ENCODE assay signal across 22 mouse cellular contexts in the genomic region with DNA sequence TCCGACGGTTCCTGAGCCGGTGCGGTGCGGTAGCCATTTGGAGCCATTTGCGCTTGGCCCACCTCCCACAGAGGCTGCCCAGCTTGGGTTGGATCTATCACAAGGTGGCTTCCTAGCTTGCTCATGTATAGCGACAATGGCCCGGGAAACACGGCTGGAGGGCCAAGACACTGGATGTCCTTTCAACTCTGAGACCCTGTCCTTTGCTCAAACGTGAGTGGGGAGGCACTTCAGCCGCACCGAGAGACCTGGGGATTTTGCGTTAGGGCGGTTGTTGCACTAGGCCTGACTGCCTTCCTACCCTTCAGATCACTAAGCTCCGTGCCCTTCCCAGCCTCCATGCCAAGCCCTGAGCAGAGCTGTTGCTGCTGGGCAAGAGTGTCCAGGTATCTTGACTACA. TPM values are rescaled to one million over a fixed set of nuclear protein-coding genes. Genes with fewer than 3 reads are reported as not detected.
DNase-seq lines count a peak whose midpoint lies in the region; ATAC-seq and TF ChIP-seq lines count a peak whose summit lies in the region.
"Had no signal": no experiment of that assay in that cellular context is flagged by ENCODE, and none has a peak within 500 bp of the region (broad histone marks: within the 10 kb centered on the region; RNA-seq: fewer than 3 reads in every experiment).

No protein-coding gene starts in this region.

- H3K9me3 ChIP-seq in hindbrain, embryonic 14.5 days (ENCODE audit: control insufficient read depth, low read length), result peaks cover 12% of the 10 kb centered on the region; the same call in 1 of the 2 replicates
- H3K9me3 ChIP-seq in neural tube, embryonic 13.5 days, result 0 out of 2 replicates have a peak, but pooled peaks cover 3% of the 10 kb centered on the region
- H3K9me3 ChIP-seq in lung, postnatal 0 days (ENCODE audit: low read length), result no peaks in the 10 kb centered on the region
- H3K9me3 ChIP-seq: liver, embryonic 15.5 days had no signal

- peak overlapping the region; percentile 0; the same call in 1 of the 2 replicates for H3K4me3 ChIP-seq in hindbrain, embryonic 14.5 days (replicated peaks; ENCODE audit: low read length)
- peak overlapping the region; percentile 53 for H3K4me3 ChIP-seq in neural tube, embryonic 13.5 days
- no peak overlapping the region for H3K4me3 ChIP-seq in lung, postnatal 0 days (ENCODE audit: low read depth, low read length)
- H3K4me3 ChIP-seq: heart, embryonic 12.5 days; liver, embryonic 15.5 days; midbrain, embryonic 12.5 days had no signal

- no peak for ATAC-seq in hindbrain, embryonic 14.5 days (ENCODE audit: low FRiP score)
- ATAC-seq in neural tube, embryonic 13.5 days (ENCODE audit: low read depth), result no peak
- no peak for ATAC-seq in lung, postnatal 0 days

- no peaks in the 10 kb centered on the region for H3K36me3 ChIP-seq in hindbrain, embryonic 14.5 days (replicated peaks; ENCODE audit: control insufficient read depth, insufficient read depth)
- H3K36me3 ChIP-seq in neural tube, embryonic 13.5 days, result no peaks in the 10 kb centered on the region; the same call in 1 of the 2 replicates
- no peaks in the 10 kb centered on the region for H3K36me3 ChIP-seq in lung, postnatal 0 days (ENCODE audit: insufficient read depth, low read length)
- H3K36me3 ChIP-seq: G1E; heart, embryonic 12.5 days; liver, embryonic 15.5 days; midbrain, embryonic 12.5 days had no signal

- DNase-seq in left cerebral cortex, postnatal 4 days, result peak; percentile 46
- no peak for DNase-seq in left cerebral cortex, adult 9 months (ENCODE audit: low spot score in 2 of 2)
- DNase-seq in cerebellum, postnatal 10 days, result peak; percentile 69 to 70
- no peak for DNase-seq in hindbrain, embryonic 14.5 days (ENCODE audit: low spot score)
- no peak for DNase-seq in heart, postnatal 4 days
- DNase-seq in lung, postnatal 0 days (ENCODE audit: low spot score), result no peak
- DNase-seq: gastrocnemius, postnatal 10 days; kidney, adult 2 months; kidney, postnatal 36 days; lung, postnatal 14 days had no signal

- H3K4me2 ChIP-seq in hindbrain, embryonic 14.5 days (replicated peaks), result peak overlapping the region; percentile 45
- peak overlapping the region; percentile 49 for H3K4me2 ChIP-seq in neural tube, embryonic 13.5 days
- H3K4me2 ChIP-seq in lung, postnatal 0 days (replicated peaks; ENCODE audit: low read depth, low read length), result no peak overlapping the region
- H3K4me2 ChIP-seq: heart, embryonic 12.5 days; liver, embryonic 15.5 days; midbrain, embryonic 12.5 days had no signal

- H3K9ac ChIP-seq in hindbrain, embryonic 14.5 days, result peak overlapping the region; percentile 56; the same call in 1 of the 2 replicates
- H3K9ac ChIP-seq in neural tube, embryonic 13.5 days, result peak overlapping the region; percentile 86
- H3K9ac ChIP-seq in lung, postnatal 0 days (replicated peaks; ENCODE audit: low read depth), result no peak overlapping the region
- H3K9ac ChIP-seq: heart, embryonic 12.5 days; liver, embryonic 15.5 days; midbrain, embryonic 12.5 days had no signal

- 21% methylated on average over 15 of the region's 15 CpGs for WGBS in hindbrain, embryonic 14.5 days
- 15% methylated on average over 15 of the region's 15 CpGs for WGBS in neural tube, embryonic 13.5 days
- WGBS in lung, postnatal 0 days, result 19% methylated on average over 15 of the region's 15 CpGs

- peaks cover 91% of the 10 kb centered on the region for H3K27me3 ChIP-seq in hindbrain, embryonic 14.5 days (ENCODE audit: control insufficient read depth, insufficient read depth, low read length)
- peaks cover 94% of the 10 kb centered on the region for H3K27me3 ChIP-seq in neural tube, embryonic 13.5 days
- peaks cover 84% of the 10 kb centered on the region for H3K27me3 ChIP-seq in lung, postnatal 0 days (replicated peaks; ENCODE audit: insufficient read depth, low read length)

- no peak for TF ChIP-seq CTCF in lung, postnatal 0 days (IDR thresholded peaks at IDR 0.05)

- no peaks in the 10 kb centered on the region; the same call in none of the 2 replicates for H3K4me1 ChIP-seq in hindbrain, embryonic 14.5 days (replicated peaks; ENCODE audit: control insufficient read depth, insufficient read depth, low read length)
- peaks cover 59% of the 10 kb centered on the region for H3K4me1 ChIP-seq in neural tube, embryonic 13.5 days (replicated peaks)
- H3K4me1 ChIP-seq in lung, postnatal 0 days (ENCODE audit: insufficient read depth, low read depth, low read length), result peaks cover 16% of the 10 kb centered on the region

- TF ChIP-seq EP300 in lung, postnatal 0 days (IDR thresholded peaks at IDR 0.05), result no peak

- H3K27ac ChIP-seq in hindbrain, embryonic 14.5 days, result peak overlapping the region; percentile 81; the same call in 1 of the 2 replicates
- H3K27ac ChIP-seq in neural tube, embryonic 13.5 days (replicated peaks), result peak overlapping the region; percentile 95
- H3K27ac ChIP-seq in lung, postnatal 0 days (ENCODE audit: low read length), result no peak overlapping the region
- H3K27ac ChIP-seq: liver, embryonic 15.5 days; midbrain, embryonic 12.5 days had no signal

- intact Hi-C loops in left cerebral cortex, postnatal 4 days (cut with DNase I), result no loop called here

RNA-seq across cellular contexts. Expression of a gene that starts 5.7 kb away (rescaled TPM):
- not detected for total RNA-seq in left cerebral cortex, postnatal 4 days (2021)
- 21.2 and 23.0 TPM in 2 replicates for polyA plus RNA-seq in hindbrain, embryonic 14.5 days (2014; fragmentation: Nextera tagmentation; extraction: Ambion mirVana)
- polyA plus RNA-seq in neural tube, embryonic 13.5 days (2015; fragmentation: Nextera tagmentation; extraction: Ambion mirVana), result 53.2 and 55.7 TPM in 2 replicates
- not detected for total RNA-seq in heart, postnatal 4 days (2021)
- not detected in 2 replicates for polyA plus RNA-seq in lung, postnatal 0 days (2015; fragmentation: Nextera tagmentation; extraction: Ambion mirVana)
- total RNA-seq: common myeloid progenitor, adult 5-6 weeks; G1E; gastrocnemius, postnatal 10 days; hematopoietic stem cell, adult 5-6 weeks; layer of hippocampus, postnatal 14 days; left cerebral cortex, postnatal 36 days had no signal
- polyA plus RNA-seq: heart, embryonic 12.5 days; kidney, adult 2 months; liver, embryonic 15.5 days; small intestine, adult 2 months; stomach, embryonic 14.5 days; thymus, postnatal 0 days had no signal

RNA-seq across cellular contexts. Expression of a gene that starts 34.7 kb away (rescaled TPM):
- total RNA-seq in left cerebral cortex, postnatal 4 days (2021), result 100 to 1,000 TPM; 303 to 338 TPM
- 418 and 450 TPM in 2 replicates for polyA plus RNA-seq in hindbrain, embryonic 14.5 days (2014; fragmentation: Nextera tagmentation; extraction: Ambion mirVana)
- 495 and 526 TPM in 2 replicates for polyA plus RNA-seq in neural tube, embryonic 13.5 days (2015; fragmentation: Nextera tagmentation; extraction: Ambion mirVana)
- total RNA-seq in heart, postnatal 4 days (2021), result 100 to 1,000 TPM; 272 to 297 TPM
- 277 and 284 TPM in 2 replicates for polyA plus RNA-seq in lung, postnatal 0 days (2015; fragmentation: Nextera tagmentation; extraction: Ambion mirVana)

RNA-seq across cellular contexts. Expression of a gene that starts 50.5 kb away (rescaled TPM):
- 1 to 10 TPM; 7.4 to 8.4 TPM for total RNA-seq in left cerebral cortex, postnatal 4 days (2021)
- polyA plus RNA-seq in hindbrain, embryonic 14.5 days (2014; fragmentation: Nextera tagmentation; extraction: Ambion mirVana), result 9.0 and 10.1 TPM in 2 replicates
- polyA plus RNA-seq in neural tube, embryonic 13.5 days (2015; fragmentation: Nextera tagmentation; extraction: Ambion mirVana), result 10.1 and 10.8 TPM in 2 replicates
- total RNA-seq in heart, postnatal 4 days (2021), result 10 to 100 TPM; 11.1 to 14.1 TPM
- polyA plus RNA-seq in lung, postnatal 0 days (2015; fragmentation: Nextera tagmentation; extraction: Ambion mirVana), result 19.5 and 20.6 TPM in 2 replicates
- total RNA-seq: common myeloid progenitor, adult 5-6 weeks; G1E; hematopoietic stem cell, adult 5-6 weeks had no signal
- polyA plus RNA-seq: G1E; small intestine, adult 2 months had no signal

Comparison
In these comparisons a context has a peak if more than half of its experiments do, and no peak if none do; other contexts are left out.
1. DNase-seq: peak in left cerebral cortex, postnatal 4 days (single experiment) and cerebellum, postnatal 10 days (2 of 2); none in left cerebral cortex, adult 9 months (0 of 2), hindbrain, embryonic 14.5 days (single experiment), heart, postnatal 4 days (single experiment) and lung, postnatal 0 days (single experiment).
2. RNA of a gene that starts 5.7 kb away (polyA plus RNA-seq): 53.2 to 55.7 TPM in neural tube, embryonic 13.5 days and 21.2 to 23.0 TPM in hindbrain, embryonic 14.5 days; not detected in lung, postnatal 0 days; every median in the first group is over 10 times any median in the second.